Mouse (Mus musculus): ENCODE measurements around the gene Stk35.

- TF ChIP-seq GATA2 (IDR thresholded peaks at IDR 0.05; ENCODE audit: borderline replicate concordance, low read depth, low read length) (no peak), CTCF (IDR thresholded peaks at IDR 0.05; ENCODE audit: low read depth, low read length) (no peak)
Measured at GRCm38 (mm10) chr2:129880226-129880625, 79.9 kb downstream of the Stk35 start.

Measured in G1E (cell line).